Mouse (Mus musculus): ENCODE results near the gene Nacad.

GRCm38 (mm10) chr11:6580065-6580750 lies 25.6 kb downstream of the Nacad start:
- no peak for TF ChIP-seq CTCF (IDR thresholded peaks at IDR 0.05; ENCODE audit: borderline replicate concordance, extremely low read depth, insufficient read depth, insufficient read length)
- TF ChIP-seq POLR2A (IDR thresholded peaks at IDR 0.05; ENCODE audit: borderline replicate concordance, extremely low read depth, insufficient read depth, insufficient read length, poor library complexity, severe bottlenecking) = no peak

All from brain, embryonic 14.5 days (tissue).